Mouse (Mus musculus) lung, adult 2 months (tissue): ENCODE data around the gene Scaf1.

Experiments used
- CTCF ChIP-seq: fragments of 200-500 bp; IDR thresholded peaks from 2 replicates; pipeline ENCODE4 v1.5.1; 2011; ENCODE audit warnings: mild to moderate bottlenecking, low read length, control low read depth; ENCODE audit not compliant: insufficient read depth
- POLR2A ChIP-seq: fragments of 200-500 bp; IDR thresholded peaks from 2 replicates; pipeline ENCODE4 v1.6.1; 2011; ENCODE audit warnings: low read depth, mild to moderate bottlenecking, control low read depth, low read length, borderline replicate concordance; ENCODE audit errors: extremely low read depth

DNA sequence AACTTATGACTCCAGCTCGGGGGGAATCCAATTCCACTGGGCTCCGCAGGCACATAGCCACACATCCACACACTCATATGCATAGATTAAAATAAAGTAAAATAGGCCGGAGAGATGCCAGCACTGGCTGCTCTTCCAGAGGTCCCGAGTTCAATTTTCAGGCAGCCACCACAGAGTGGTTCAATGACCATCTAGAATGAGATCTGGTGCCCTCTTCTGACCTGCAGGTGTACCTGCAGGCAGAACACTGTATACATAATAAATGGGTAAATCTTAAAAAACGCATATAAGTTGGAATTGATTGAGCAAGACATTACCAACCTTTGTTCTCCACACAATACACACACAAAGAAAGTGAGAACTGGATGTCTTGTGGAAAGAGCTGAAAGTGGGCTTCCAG lies 60.5 kb downstream of the Scaf1 start:
- TF ChIP-seq CTCF, result peak; percentile 30; the same call in 1 of the 2 replicates
- no peak for TF ChIP-seq POLR2A
